In genomic region chr8:124792186-124792585, GRCm38 (mm10) we compare ENCODE assay signal across 8 mouse cellular contexts. TPM values are rescaled to one million over a fixed set of nuclear protein-coding genes. Genes with fewer than 3 reads are reported as not detected.
A peak's percentile ranks its signal among the peaks of the same experiment; 100 is the strongest.
DNase-seq lines count a peak whose midpoint lies in the region; ATAC-seq and TF ChIP-seq lines count a peak whose summit lies in the region.

No protein-coding gene starts in this region.

- WGBS in hindbrain, embryonic 14.5 days, result under 1% methylated on average over 32 of the region's 32 CpGs
- WGBS in limb, embryonic 15.5 days, result 2% methylated on average over 32 of the region's 32 CpGs

- intact Hi-C loops in gastrocnemius, adult 2 months (cut with DNase I), result no loop called here

- H3K36me3 ChIP-seq in hindbrain, embryonic 14.5 days (replicated peaks; ENCODE audit: control insufficient read depth, insufficient read depth), result no peaks in the 10 kb centered on the region
- H3K36me3 ChIP-seq in limb, embryonic 15.5 days, result no peaks in the 10 kb centered on the region

- H3K9ac ChIP-seq in hindbrain, embryonic 14.5 days, result peak overlapping the region; percentile 87
- H3K9ac ChIP-seq in limb, embryonic 15.5 days, result no peak overlapping the region

- H3K27me3 ChIP-seq in hindbrain, embryonic 14.5 days (ENCODE audit: control insufficient read depth, insufficient read depth, low read length), result no peaks in the 10 kb centered on the region; the same call in 1 of the 2 replicates
- peaks cover 81% of the 10 kb centered on the region for H3K27me3 ChIP-seq in limb, embryonic 15.5 days

- peak; percentile 36 for ATAC-seq in hindbrain, embryonic 14.5 days (ENCODE audit: low FRiP score)
- ATAC-seq in limb, embryonic 15.5 days (ENCODE audit: insufficient number of reproducible peaks, low FRiP score, low TSS enrichment, low read depth), result no peak

- no peak overlapping the region for H3K27ac ChIP-seq in gastrocnemius, adult 2 months
- peak overlapping the region; percentile 98 for H3K27ac ChIP-seq in hindbrain, embryonic 14.5 days
- H3K27ac ChIP-seq in limb, embryonic 15.5 days, result no peak overlapping the region

- no peaks in the 10 kb centered on the region for H3K9me3 ChIP-seq in hindbrain, embryonic 14.5 days (ENCODE audit: control insufficient read depth, low read length)
- H3K9me3 ChIP-seq in limb, embryonic 15.5 days, result no peaks in the 10 kb centered on the region

- DNase-seq in gastrocnemius, adult 2 months, result no peak
- DNase-seq in gastrocnemius, postnatal 25 days, result no peak
- DNase-seq in CD4-positive helper T cell, adult 2 months (ENCODE audit: low read depth, low spot score), result peak; percentile 27
- DNase-seq in cerebellum, postnatal 36 days, result peak; percentile 68 to 70
- DNase-seq in hindbrain, embryonic 14.5 days (ENCODE audit: low spot score), result peak; percentile 61
- peak; percentile 60 for DNase-seq in right cerebral cortex, postnatal 14 days
- DNase-seq in Muller cell, postnatal 12 days (ENCODE audit: inconsistent ontology term), result no peak

- H3K4me3 ChIP-seq in gastrocnemius, adult 2 months, result peak overlapping the region; percentile 62
- peak overlapping the region; percentile 80 for H3K4me3 ChIP-seq in hindbrain, embryonic 14.5 days (replicated peaks; ENCODE audit: low read length)
- H3K4me3 ChIP-seq in limb, embryonic 15.5 days, result peak overlapping the region; percentile 54

- H3K4me2 ChIP-seq in hindbrain, embryonic 14.5 days (replicated peaks), result peak overlapping the region; percentile 87
- peak overlapping the region; percentile 99 for H3K4me2 ChIP-seq in limb, embryonic 15.5 days

- TF ChIP-seq CTCF in gastrocnemius, adult 2 months (IDR thresholded peaks at IDR 0.05), result no peak

- peaks cover 29% of the 10 kb centered on the region for H3K4me1 ChIP-seq in hindbrain, embryonic 14.5 days (replicated peaks; ENCODE audit: control insufficient read depth, insufficient read depth, low read length)
- H3K4me1 ChIP-seq in limb, embryonic 15.5 days, result peaks cover 31% of the 10 kb centered on the region

RNA-seq across cellular contexts. Expression of gene Trim67, which starts 0.7 kb away (rescaled TPM):
- under 1 TPM; 0.06 to 0.10 TPM for total RNA-seq in gastrocnemius, adult 2 months (2021)
- total RNA-seq in gastrocnemius, postnatal 25 days (2021), result under 1 TPM; 0.13 to 0.21 TPM
- 35.8 and 39.4 TPM in 2 replicates for polyA plus RNA-seq in hindbrain, embryonic 14.5 days (2014; fragmentation: Nextera tagmentation; extraction: Ambion mirVana)
- polyA plus RNA-seq in limb, embryonic 15.5 days (2015; fragmentation: Nextera tagmentation; extraction: Ambion mirVana), result 0.06 and 0.14 TPM in 2 replicates

RNA-seq across cellular contexts. Expression of gene Fam89a, which starts 40.6 kb away (rescaled TPM):
- 1 to 10 TPM in 1 of 2 experiments, under 1 TPM in 1; 0.54 to 1.2 TPM for total RNA-seq in gastrocnemius, adult 2 months (2021)
- under 1 TPM; 0.40 to 0.74 TPM for total RNA-seq in gastrocnemius, postnatal 25 days (2021)
- 1.0 and 1.2 TPM in 2 replicates for polyA plus RNA-seq in hindbrain, embryonic 14.5 days (2014; fragmentation: Nextera tagmentation; extraction: Ambion mirVana)
- polyA plus RNA-seq in limb, embryonic 15.5 days (2015; fragmentation: Nextera tagmentation; extraction: Ambion mirVana), result 5.5 and 7.4 TPM in 2 replicates

Comparison
In these comparisons a context has a peak if more than half of its experiments do, and no peak if none do; other contexts are left out.
1. DNase-seq: peak in CD4-positive helper T cell, adult 2 months (single experiment), cerebellum, postnatal 36 days (2 of 2), hindbrain, embryonic 14.5 days (single experiment) and right cerebral cortex, postnatal 14 days (single experiment); none in gastrocnemius, adult 2 months (single experiment), gastrocnemius, postnatal 25 days (single experiment) and Muller cell, postnatal 12 days (single experiment).
2. Peak in every context shown above with its lines, with median percentiles within 50 percentile points of each other: H3K4me3 ChIP-seq.